Comparison of ENCODE assay signal across 18 mouse cellular contexts in the genomic region with DNA sequence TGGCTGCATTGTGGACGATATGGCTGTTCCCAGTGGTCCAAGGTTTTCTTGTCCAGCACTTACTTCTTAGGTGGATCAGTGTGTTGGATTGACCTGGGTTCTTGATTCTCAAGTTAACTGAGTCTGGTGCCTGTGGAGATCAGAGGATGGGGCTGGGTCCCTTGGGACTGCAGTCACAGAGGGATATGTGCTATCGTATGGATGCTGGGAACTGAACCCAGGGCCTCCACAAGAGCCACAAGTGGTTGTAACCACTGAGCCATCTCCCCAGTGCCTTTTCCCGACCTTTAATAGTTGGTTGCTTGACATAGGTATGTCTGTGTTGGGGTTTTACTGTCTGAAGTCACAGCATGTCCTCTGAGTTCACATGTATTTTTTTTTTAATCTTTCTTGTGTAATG. TPM values are rescaled to one million over a fixed set of nuclear protein-coding genes. Genes with fewer than 3 reads are reported as not detected.
A peak's percentile ranks its signal among the peaks of the same experiment; 100 is the strongest.
DNase-seq lines count a peak whose midpoint lies in the region; ATAC-seq lines count a peak whose summit lies in the region.
"Had no signal": no experiment of that assay in that cellular context is flagged by ENCODE, and none has a peak within 500 bp of the region (broad histone marks: within the 10 kb centered on the region; RNA-seq: fewer than 3 reads in every experiment).

No protein-coding gene starts in this region.

- DNase-seq in heart, adult 11 months = peak; percentile 89
- DNase-seq in heart, embryonic 10.5 days (ENCODE audit: low spot score) = no peak
- peak; percentile 50 for DNase-seq in ES-CJ7 (ENCODE audit: low read depth, low spot score)
- DNase-seq in spleen, adult 18-20 months = no peak
- no peak for DNase-seq in neural tube, embryonic 10.5 days (ENCODE audit: extremely low spot score, low spot score)
- DNase-seq in spleen, adult 12 weeks (ENCODE audit: low spot score) = no peak
- DNase-seq: adrenal gland, adult 2 months; adrenal gland, postnatal 25 days; cerebellum, adult 2 months; cerebellum, postnatal 10 days; heart, adult 2 months had no signal

- peaks cover 78% of the 10 kb centered on the region for H3K4me1 ChIP-seq in heart, embryonic 10.5 days
- H3K4me1 ChIP-seq in liver, embryonic 15.5 days (replicated peaks) = peaks cover 90% of the 10 kb centered on the region

- no peaks in the 10 kb centered on the region for H3K27me3 ChIP-seq in heart, embryonic 10.5 days (ENCODE audit: insufficient read depth, poor library complexity, severe bottlenecking)
- H3K27me3 ChIP-seq in liver, embryonic 15.5 days = no peaks in the 10 kb centered on the region
- H3K27me3 ChIP-seq: forebrain, embryonic 13.5 days; heart, embryonic 12.5 days; Patski had no signal

- H3K4me2 ChIP-seq in liver, embryonic 15.5 days = no peak overlapping the region
- H3K4me2 ChIP-seq: forebrain, embryonic 13.5 days; heart, embryonic 12.5 days; hindbrain, embryonic 14.5 days had no signal

- no peak overlapping the region for H3K9ac ChIP-seq in liver, embryonic 15.5 days
- H3K9ac ChIP-seq: forebrain, embryonic 13.5 days; heart, embryonic 12.5 days; hindbrain, embryonic 14.5 days had no signal

- H3K9me3 ChIP-seq in heart, embryonic 10.5 days = no peaks in the 10 kb centered on the region
- no peaks in the 10 kb centered on the region for H3K9me3 ChIP-seq in liver, embryonic 15.5 days (replicated peaks)
- H3K9me3 ChIP-seq: forebrain, embryonic 13.5 days; heart, embryonic 12.5 days had no signal

- no peak overlapping the region for H3K4me3 ChIP-seq in heart, embryonic 10.5 days
- no peak overlapping the region for H3K4me3 ChIP-seq in liver, embryonic 15.5 days (replicated peaks)
- H3K4me3 ChIP-seq: embryonic facial prominence, embryonic 10.5 days; forebrain, embryonic 13.5 days; heart, adult 2 months; heart, embryonic 12.5 days; hindbrain, embryonic 10.5 days had no signal

- no peak for ATAC-seq in liver, embryonic 15.5 days (ENCODE audit: insufficient read depth)
- ATAC-seq: forebrain, embryonic 13.5 days; Patski had no signal

- WGBS in heart, embryonic 10.5 days = 86% methylated on average over 3 of the region's 3 CpGs
- 69% methylated on average over 3 of the region's 3 CpGs for WGBS in liver, embryonic 15.5 days (ENCODE audit: insufficient replicate concordance)

- no peak overlapping the region for H3K27ac ChIP-seq in heart, embryonic 10.5 days
- H3K27ac ChIP-seq in liver, embryonic 15.5 days (replicated peaks) = 0 out of 2 replicates have a peak overlapping the region, but pooled peaks have one; percentile 77
- H3K27ac ChIP-seq: embryonic facial prominence, embryonic 10.5 days; forebrain, embryonic 13.5 days; heart, adult 2 months; hindbrain, embryonic 10.5 days; hindbrain, embryonic 14.5 days had no signal

- H3K36me3 ChIP-seq in heart, embryonic 10.5 days = peaks cover 15% of the 10 kb centered on the region
- H3K36me3 ChIP-seq in liver, embryonic 15.5 days (replicated peaks) = 0 out of 2 replicates have a peak, but pooled peaks cover 8% of the 10 kb centered on the region

RNA-seq across cellular contexts. Expression of a gene that starts 12.2 kb away (rescaled TPM):
- polyA plus RNA-seq in heart, embryonic 10.5 days (2016; fragmentation: Nextera tagmentation; extraction: Ambion mirVana) = 44.1 and 54.6 TPM in 2 replicates
- polyA plus RNA-seq in liver, embryonic 15.5 days (2015; fragmentation: Nextera tagmentation; extraction: Ambion mirVana) = 8.3 and 9.6 TPM in 2 replicates

Comparison
In these comparisons a context has a peak if more than half of its experiments do, and no peak if none do; other contexts are left out.
1. DNase-seq: peak in heart, adult 11 months (single experiment) and ES-CJ7 (single experiment); none in heart, embryonic 10.5 days (single experiment), spleen, adult 18-20 months (0 of 2), neural tube, embryonic 10.5 days (single experiment) and spleen, adult 12 weeks (single experiment).